Mouse (Mus musculus) brain, embryonic 14.5 days (tissue): ENCODE measurements around the gene Dab2ip.

ENCODE experiments used
- CTCF ChIP-seq: fragments of 200-500 bp; IDR thresholded peaks from 2 replicates; pipeline ENCODE4 v1.5.1; 2012; ENCODE audit warnings: inconsistent platforms, mild to moderate bottlenecking, moderate library complexity, borderline replicate concordance; ENCODE audit not compliant: insufficient read depth, insufficient read length; ENCODE audit errors: extremely low read depth
- POLR2A ChIP-seq: fragments of 200-500 bp; IDR thresholded peaks from 2 replicates; pipeline ENCODE4 v1.6.1; 2012; ENCODE audit warnings: mild to moderate bottlenecking, inconsistent platforms, borderline replicate concordance; ENCODE audit not compliant: poor library complexity, insufficient read depth, insufficient read length, severe bottlenecking; ENCODE audit errors: extremely low read depth

DNA sequence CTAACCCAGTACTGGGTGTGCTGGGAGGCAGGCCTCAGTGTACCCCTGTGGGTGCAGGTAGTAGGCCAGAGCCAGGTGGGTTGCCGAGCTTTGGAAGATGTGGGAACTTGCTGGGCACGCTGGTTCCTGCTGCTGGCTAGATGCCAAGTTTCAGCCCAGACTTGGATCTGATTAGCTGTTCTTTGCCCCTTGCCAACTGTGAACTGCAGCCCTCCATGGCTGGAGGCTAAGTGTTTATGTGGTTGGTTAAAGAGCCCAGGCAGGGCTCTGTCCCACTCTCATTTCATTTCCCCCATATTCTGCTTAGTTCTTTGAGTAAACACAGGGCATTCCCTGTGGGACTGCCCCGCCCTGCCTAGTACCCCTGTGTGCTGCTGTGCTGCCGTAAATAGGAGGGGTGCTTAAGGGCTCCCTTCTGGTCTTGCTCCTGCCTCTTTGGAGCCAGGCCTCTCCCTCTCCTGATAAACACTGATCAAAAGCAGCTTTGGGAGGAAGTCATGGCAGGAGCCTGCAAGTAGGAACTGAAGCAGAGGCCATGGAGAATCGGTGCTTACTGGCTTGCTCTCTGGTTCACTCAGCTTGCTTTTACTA lies 118.1 kb downstream of the Dab2ip start:
- TF ChIP-seq POLR2A, result no peak
- TF ChIP-seq CTCF, result no peak
